Mouse (Mus musculus) activated CD4-positive, CD25-positive, alpha-beta regulatory T cell (primary cell): ENCODE results near the gene Mars2. TPM values are rescaled to one million over a fixed set of nuclear protein-coding genes. Genes with fewer than 3 reads are reported as not detected.

Experiments
- polyA plus RNA-seq, 2 experiments: library from polyadenylated mRNA; unstranded; fragments of 100-300 nt; shearing (Covaris generic); gene quantifications; one replicate each; pipeline ENCODE4 v1.2.1; 2017

The Mars2 gene
- polyA plus RNA-seq, result 1 to 10 TPM; 2.4 to 3.0 TPM

GRCm38 (mm10) chr1:55236890-55237642 is at the start of gene Mars2:
Gene Mars2, plus strand, starts transcription at chr1:55237177.

GRCm38 (mm10) chr1:55226011-55226857 is 10.7 kb upstream of the Mars2 start, which contains the start of gene Rftn2:
Gene Rftn2, minus strand, starts transcription at chr1:55226782.

Other genes with a start within 250 kb of the Mars2 start
- gene Sf3b1, start 209.7 kb upstream of the Mars2 start, polyA plus RNA-seq, result 100 to 1,000 TPM; 560 to 589 TPM
- 10 to 100 TPM; 19.1 to 31.1 TPM for gene Coq10b, start 184.4 kb upstream of the Mars2 start, polyA plus RNA-seq
- 100 to 1,000 TPM; 130 to 146 TPM for gene Hspe1, start 149.0 kb upstream of the Mars2 start, polyA plus RNA-seq
- gene Hspd1, start 148.9 kb upstream of the Mars2 start, polyA plus RNA-seq, result 100 to 1,000 TPM; 122 to 145 TPM
- gene Mob4, start 105.9 kb upstream of the Mars2 start, polyA plus RNA-seq, result 100 to 1,000 TPM in 1 of 2 experiments, 10 to 100 TPM in 1; 97.4 to 122 TPM
- gene Rftn2, start 10.4 kb upstream of the Mars2 start, polyA plus RNA-seq, result 1 to 10 TPM; 1.3 to 2.8 TPM
- gene Boll, start 126.3 kb downstream of the Mars2 start, polyA plus RNA-seq, result 1 to 10 TPM; 2.6 to 5.2 TPM
- gene Plcl1, start 168.7 kb downstream of the Mars2 start, polyA plus RNA-seq, result 1 to 10 TPM; 4.2 to 5.7 TPM